Mouse (Mus musculus): Measurements from ENCODE around the gene Sypl2. TPM values are rescaled to one million over a fixed set of nuclear protein-coding genes. Genes with fewer than 3 reads are reported as not detected.

The Sypl2 gene
- polyA plus RNA-seq, 1 experiment from 2014 or later = 0.30 TPM

Other genes with a start within 250 kb of the Sypl2 start
- 169 TPM in 2 replicates for gene Gstm2, start 240.2 kb downstream of the Sypl2 start, polyA plus RNA-seq (2014; fragmentation: Nextera tagmentation; extraction: Ambion mirVana)
- gene Gstm1, start 208.7 kb downstream of the Sypl2 start, polyA plus RNA-seq (2014; fragmentation: Nextera tagmentation; extraction: Ambion mirVana) = 320 and 324 TPM in 2 replicates
- 18.1 and 21.2 TPM in 2 replicates for gene Gstm4, start 181.8 kb downstream of the Sypl2 start, polyA plus RNA-seq (2014; fragmentation: Nextera tagmentation; extraction: Ambion mirVana)
- gene Ampd2, start 140.0 kb downstream of the Sypl2 start, polyA plus RNA-seq (2014; fragmentation: Nextera tagmentation; extraction: Ambion mirVana) = 33.6 and 36.0 TPM in 2 replicates
- gene Gnat2, start 133.9 kb downstream of the Sypl2 start, polyA plus RNA-seq (2014; fragmentation: Nextera tagmentation; extraction: Ambion mirVana) = 0.51 and 1.2 TPM in 2 replicates
- 154 and 170 TPM in 2 replicates for gene Gnai3, start 80.5 kb downstream of the Sypl2 start, polyA plus RNA-seq (2014; fragmentation: Nextera tagmentation; extraction: Ambion mirVana)
- gene Gpr61, start 71.8 kb downstream of the Sypl2 start, polyA plus RNA-seq (2014; fragmentation: Nextera tagmentation; extraction: Ambion mirVana) = 0.07 and 0.26 TPM in 2 replicates
- gene Amigo1, start 40.3 kb downstream of the Sypl2 start, polyA plus RNA-seq (2014; fragmentation: Nextera tagmentation; extraction: Ambion mirVana) = 2.4 and 3.2 TPM in 2 replicates
- gene Cyb561d1, start 25.4 kb downstream of the Sypl2 start, polyA plus RNA-seq (2014; fragmentation: Nextera tagmentation; extraction: Ambion mirVana) = 2.7 and 2.8 TPM in 2 replicates
- 16.8 and 19.9 TPM in 2 replicates for gene Atxn7l2, start 15.7 kb downstream of the Sypl2 start, polyA plus RNA-seq (2014; fragmentation: Nextera tagmentation; extraction: Ambion mirVana)
- gene Psma5, start 30.3 kb upstream of the Sypl2 start, polyA plus RNA-seq (2014; fragmentation: Nextera tagmentation; extraction: Ambion mirVana) = 280 and 294 TPM in 2 replicates
- gene Sort1, start 57.4 kb upstream of the Sypl2 start, polyA plus RNA-seq (2014; fragmentation: Nextera tagmentation; extraction: Ambion mirVana) = 12.3 and 12.9 TPM in 2 replicates
- not detected in 2 replicates for gene Mybphl, start 138.3 kb upstream of the Sypl2 start, polyA plus RNA-seq (2014; fragmentation: Nextera tagmentation; extraction: Ambion mirVana)
- 39.3 and 44.4 TPM in 2 replicates for gene Psrc1, start 157.2 kb upstream of the Sypl2 start, polyA plus RNA-seq (2014; fragmentation: Nextera tagmentation; extraction: Ambion mirVana)
- gene Celsr2, start 188.9 kb upstream of the Sypl2 start, polyA plus RNA-seq (2014; fragmentation: Nextera tagmentation; extraction: Ambion mirVana) = 20.6 and 21.9 TPM in 2 replicates
- gene Sars, start 218.6 kb upstream of the Sypl2 start, polyA plus RNA-seq (2014; fragmentation: Nextera tagmentation; extraction: Ambion mirVana) = 115 and 129 TPM in 2 replicates

All from stomach, embryonic 14.5 days (tissue).